Mouse (Mus musculus) forebrain, embryonic 14.5 days (tissue): ENCODE measurements around the gene Rdh12. TPM values are rescaled to one million over a fixed set of nuclear protein-coding genes. Genes with fewer than 3 reads are reported as not detected.

ENCODE experiments used
- ATAC-seq: fragments of 200-750 bp; cut with Nextera tagmentation; 2 replicates; pipeline ENCODE4 v1.8.0; 2017; ENCODE audit warnings: mild to moderate bottlenecking, moderate library complexity
- DNase-seq: peaks from one replicate; pipeline ENCODE4 v3.0.0-alpha.2; 2015; ENCODE audit warnings: low spot score
- H3K27ac ChIP-seq: fragments of 300-500 bp; sonication (generic); 2 replicates; pipeline ENCODE4 v1.5.1; 2014; ENCODE audit warnings: low read depth, mild to moderate bottlenecking, control low read depth, low read length, moderate library complexity
- H3K27me3 ChIP-seq: fragments of 300-500 bp; sonication (generic); replicated peaks from 2 replicates; pipeline ENCODE4 v1.6.1; 2014; ENCODE audit warnings: low read length, control low read depth, mixed read lengths; ENCODE audit not compliant: control insufficient read depth, insufficient read depth
- H3K36me3 ChIP-seq: fragments of 300-500 bp; sonication (generic); 2 replicates; pipeline ENCODE4 v1.6.1; 2014; ENCODE audit warnings: low read length, control low read depth; ENCODE audit not compliant: control insufficient read depth, insufficient read depth
- H3K4me1 ChIP-seq: fragments of 300-500 bp; sonication (generic); 2 replicates; pipeline ENCODE4 v1.6.1; 2014; ENCODE audit warnings: antibody characterized with exemption, low read length, control low read depth; ENCODE audit not compliant: control insufficient read depth, insufficient read depth
- H3K4me2 ChIP-seq: fragments of 300-500 bp; sonication (generic); 2 replicates; pipeline ENCODE4 v1.6.1; 2014; ENCODE audit warnings: mild to moderate bottlenecking, control low read depth, low read length
- H3K4me3 ChIP-seq: fragments of 300-500 bp; sonication (generic); 2 replicates; pipeline ENCODE4 v1.5.1; 2014; ENCODE audit warnings: low read depth, low read length, control low read depth
- H3K9ac ChIP-seq: fragments of 300-500 bp; sonication (generic); 2 replicates; pipeline ENCODE4 v1.6.1; 2014; ENCODE audit warnings: mild to moderate bottlenecking, low read length, control low read depth, moderate library complexity
- H3K9me3 ChIP-seq: fragments of 300-500 bp; sonication (generic); replicated peaks from 2 replicates; pipeline ENCODE4 v1.6.1; 2016; ENCODE audit warnings: low read length, control low read depth, mixed read lengths; ENCODE audit not compliant: control insufficient read depth
- WGBS: fragments of 180-500 bp; shearing (Covaris S2); extraction: QIAGEN DNeasy Blood & Tissue Kit; methylation state at CpG from one replicate; pipeline ENCODE4 v1.1.7; 2014; 5-methylcytosine and 5-hydroxymethylcytosine counted together
- polyA plus RNA-seq: library from polyadenylated mRNA; unstranded; fragments of >200 nt; fragmentation: Nextera tagmentation; extraction: Ambion mirVana; gene quantifications from 2 replicates; pipeline ENCODE4 v1.2.1, GENCODE M21; 2014

Rdh12 gene
- 0.89 and 1.0 TPM in 2 replicates for polyA plus RNA-seq

- 5% methylated on average over 13 of the region's 13 CpGs for WGBS
- H3K36me3 ChIP-seq, result no peaks in the 10 kb centered on the region
- H3K4me2 ChIP-seq, result peak within 1 kb of the TSS; percentile 70
- H3K27ac ChIP-seq, result no peak within 1 kb of the TSS
- DNase-seq (peak; percentile 64), ATAC-seq (peak; percentile 80; the same call in 1 of the 2 replicates)
- peak within 1 kb of the TSS; percentile 41 for H3K4me3 ChIP-seq
- H3K9ac ChIP-seq, result peak within 1 kb of the TSS; percentile 45
- no peaks in the 10 kb centered on the region for H3K9me3 ChIP-seq
- H3K27me3 ChIP-seq, result no peaks in the 10 kb centered on the region
- no peaks in the 10 kb centered on the region for H3K4me1 ChIP-seq
Observed at GRCm38 (mm10) chr12:79208703-79209464, at the start of gene Rdh12. Gene Rdh12 (plus strand): TSS chr12:79208914.

- H3K9me3 ChIP-seq, result no peaks in the 10 kb centered on the region
- no peaks in the 10 kb centered on the region for H3K27me3 ChIP-seq
- no peak overlapping the region for H3K27ac ChIP-seq
- H3K36me3 ChIP-seq, result peaks cover 71% of the 10 kb centered on the region
- no peak overlapping the region for H3K4me2 ChIP-seq
- no peak overlapping the region for H3K4me3 ChIP-seq
- no peaks in the 10 kb centered on the region for H3K4me1 ChIP-seq
- no peak for DNase-seq
- H3K9ac ChIP-seq, result no peak overlapping the region
- ATAC-seq, result no peak
- 96% methylated on average over 3 of the region's 3 CpGs for WGBS
Observed at GRCm38 (mm10) chr12:79162876-79163275, 45.8 kb upstream of the Rdh12 start.

GRCm38 (mm10) chr12:79169173-79169572 is 39.5 kb upstream of the Rdh12 start:
- Histone ChIP-seq H3K27me3 (no peaks in the 10 kb centered on the region), H3K9ac (no peak overlapping the region), H3K9me3 (no peaks in the 10 kb centered on the region), H3K4me1 (peaks cover 5% of the 10 kb centered on the region; the same call in 1 of the 2 replicates), H3K4me2 (no peak overlapping the region), H3K4me3 (no peak overlapping the region), H3K36me3 (peaks cover 14% of the 10 kb centered on the region; the same call in 1 of the 2 replicates), H3K27ac (no peak overlapping the region)
- ATAC-seq, result no peak
- DNase-seq, result no peak

GRCm38 (mm10) chr12:79170421-79170820 is 38.3 kb upstream of the Rdh12 start:
- Histone ChIP-seq H3K27ac (no peak overlapping the region), H3K9me3 (no peaks in the 10 kb centered on the region), H3K27me3 (no peaks in the 10 kb centered on the region), H3K4me2 (no peak overlapping the region), H3K36me3 (peaks cover 9% of the 10 kb centered on the region), H3K4me3 (no peak overlapping the region), H3K9ac (no peak overlapping the region), H3K4me1 (peaks cover 5% of the 10 kb centered on the region; the same call in 1 of the 2 replicates)
- ATAC-seq (no peak), DNase-seq (no peak)
- 77% methylated on average over 3 of the region's 3 CpGs for WGBS

- ATAC-seq (no peak), DNase-seq (no peak)
- Histone ChIP-seq H3K4me3 (peak overlapping the region; percentile 88), H3K4me1 (peaks cover 5% of the 10 kb centered on the region; the same call in 1 of the 2 replicates), H3K9me3 (no peaks in the 10 kb centered on the region), H3K36me3 (peaks cover 18% of the 10 kb centered on the region), H3K9ac (peak overlapping the region; percentile 87), H3K4me2 (peak overlapping the region; percentile 62), H3K27me3 (no peaks in the 10 kb centered on the region), H3K27ac (no peak overlapping the region)
- 37% methylated on average over 12 of the region's 12 CpGs for WGBS
Observed at GRCm38 (mm10) chr12:79171269-79171995, 37.3 kb upstream of the Rdh12 start.

- Histone ChIP-seq H3K27ac (peak within 1 kb of the TSS; percentile 92), H3K27me3 (no peaks in the 10 kb centered on the region), H3K9ac (peak within 1 kb of the TSS; percentile 87), H3K9me3 (no peaks in the 10 kb centered on the region), H3K36me3 (peaks cover 25% of the 10 kb centered on the region), H3K4me3 (peak within 1 kb of the TSS; percentile 88), H3K4me1 (peaks cover 5% of the 10 kb centered on the region; the same call in 1 of the 2 replicates), H3K4me2 (peak within 1 kb of the TSS; percentile 62)
- WGBS, result under 1% methylated on average over 68 of the region's 73 CpGs
- peak; percentile 93 for DNase-seq
- ATAC-seq, result peak; percentile 98
Observed at GRCm38 (mm10) chr12:79172019-79172941, 36.4 kb upstream of the Rdh12 start, which contains the start of gene Vti1b. Gene Vti1b (minus strand): TSS chr12:79172667.

GRCm38 (mm10) chr12:79173721-79174120 is 35.0 kb upstream of the Rdh12 start:
- no peak for DNase-seq
- Histone ChIP-seq H3K4me3 (no peak overlapping the region), H3K9me3 (no peaks in the 10 kb centered on the region), H3K4me2 (no peak overlapping the region), H3K27ac (no peak overlapping the region), H3K4me1 (peaks cover 5% of the 10 kb centered on the region; the same call in 1 of the 2 replicates), H3K36me3 (peaks cover 31% of the 10 kb centered on the region), H3K9ac (no peak overlapping the region), H3K27me3 (no peaks in the 10 kb centered on the region)
- ATAC-seq, result no peak
- 85% methylated on average over 5 of the region's 5 CpGs for WGBS

- 93% methylated on average over 5 of the region's 5 CpGs for WGBS
- Histone ChIP-seq H3K9ac (no peak overlapping the region), H3K27me3 (no peaks in the 10 kb centered on the region), H3K27ac (no peak overlapping the region), H3K4me1 (peaks cover 5% of the 10 kb centered on the region; the same call in 1 of the 2 replicates), H3K9me3 (no peaks in the 10 kb centered on the region), H3K36me3 (peaks cover 39% of the 10 kb centered on the region), H3K4me2 (no peak overlapping the region), H3K4me3 (no peak overlapping the region)
- no peak for ATAC-seq
- DNase-seq, result no peak
Observed at GRCm38 (mm10) chr12:79175998-79176397, 32.7 kb upstream of the Rdh12 start.
